Mouse (Mus musculus) liver, embryonic 11.5 days (tissue): ENCODE measurements around the gene Lmf1. TPM values are rescaled to one million over a fixed set of nuclear protein-coding genes. Genes with fewer than 3 reads are reported as not detected.

Experiments
- ATAC-seq: fragments of 200-750 bp; cut with Nextera tagmentation; replicated peaks from 2 replicates; pipeline ENCODE4 v1.8.0; 2017; ENCODE audit warnings: moderate number of reproducible peaks, mild to moderate bottlenecking, moderate TSS enrichment, moderate library complexity; ENCODE audit not compliant: low FRiP score
- DNase-seq: peaks from one replicate; pipeline ENCODE4 v3.0.0-alpha.2; 2017; ENCODE audit warnings: low spot score
- H3K27ac ChIP-seq: fragments of 300-500 bp; sonication (generic); 2 replicates; pipeline ENCODE4 v1.5.1; 2014; ENCODE audit warnings: mild to moderate bottlenecking, low read depth, low read length, control low read depth
- H3K27me3 ChIP-seq: fragments of 300-500 bp; sonication (generic); replicated peaks from 2 replicates; pipeline ENCODE4 v1.6.1; 2014; ENCODE audit warnings: low read length, mixed read lengths; ENCODE audit not compliant: control insufficient read depth, insufficient read depth
- H3K36me3 ChIP-seq: fragments of 300-500 bp; sonication (generic); 2 replicates; pipeline ENCODE4 v1.6.1; 2014; ENCODE audit warnings: mild to moderate bottlenecking, low read length, moderate library complexity, mixed read lengths; ENCODE audit not compliant: control insufficient read depth, insufficient read depth
- H3K4me1 ChIP-seq: fragments of 300-500 bp; sonication (generic); replicated peaks from 2 replicates; pipeline ENCODE4 v1.6.1; 2014; ENCODE audit warnings: low read length, mixed read lengths; ENCODE audit not compliant: control insufficient read depth, insufficient read depth
- H3K4me2 ChIP-seq: fragments of 300-500 bp; sonication (generic); 2 replicates; pipeline ENCODE4 v1.6.1; 2014; ENCODE audit warnings: mild to moderate bottlenecking, control low read depth, moderate library complexity
- H3K4me3 ChIP-seq: fragments of 300-500 bp; sonication (generic); 2 replicates; pipeline ENCODE4 v1.5.1; 2014; ENCODE audit warnings: low read depth, low read length, control low read depth
- H3K9ac ChIP-seq: fragments of 300-500 bp; sonication (generic); 2 replicates; pipeline ENCODE4 v1.6.1; 2014; ENCODE audit warnings: low read depth, low read length, control low read depth
- H3K9me3 ChIP-seq: fragments of 300-500 bp; sonication (generic); 2 replicates; pipeline ENCODE4 v1.6.1; 2016; ENCODE audit warnings: low read length, inconsistent platforms, mixed read lengths; ENCODE audit not compliant: control insufficient read depth
- WGBS: fragments of 180-500 bp; shearing (Covaris S2); extraction: QIAGEN DNeasy Blood & Tissue Kit; methylation state at CpG from one replicate; pipeline ENCODE4 v1.1.7; 2014; 5-methylcytosine and 5-hydroxymethylcytosine counted together
- polyA plus RNA-seq: library from polyadenylated mRNA; unstranded; fragments of >200 nt; fragmentation: Nextera tagmentation; extraction: Ambion mirVana; gene quantifications from 2 replicates; pipeline ENCODE4 v1.2.1, GENCODE M21; 2014

Lmf1 gene
- polyA plus RNA-seq, 1 experiment from 2014 or later: 29.1 TPM

DNA sequence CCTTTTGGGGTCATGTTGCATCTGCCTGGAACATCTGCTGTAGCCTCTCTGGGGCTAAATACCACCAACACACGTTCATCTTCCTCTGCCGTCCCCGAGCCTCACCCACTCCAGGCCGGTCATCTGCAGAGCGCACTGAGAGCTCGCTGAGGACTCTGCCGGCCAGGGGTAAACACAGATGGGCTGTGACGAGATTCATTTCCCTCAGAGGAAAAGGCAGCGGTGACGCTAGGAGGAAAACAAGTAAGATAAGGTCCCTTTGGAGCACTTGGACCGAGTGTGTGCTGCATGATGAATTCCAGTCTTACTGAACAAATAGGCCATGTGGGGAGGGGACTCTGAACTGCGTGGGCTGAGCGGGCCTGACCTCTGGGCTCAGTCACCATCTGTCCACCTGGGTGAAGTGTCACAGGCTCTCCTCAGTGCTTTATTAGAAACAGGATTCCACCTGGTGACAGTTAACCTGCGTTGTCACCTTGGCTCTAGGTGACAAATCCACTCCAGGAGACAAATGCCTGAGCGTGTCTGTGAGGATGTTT, 69.9 kb downstream of the Lmf1 start:
- H3K9ac ChIP-seq: no peak overlapping the region
- no peaks in the 10 kb centered on the region for H3K4me1 ChIP-seq
- DNase-seq: no peak
- H3K9me3 ChIP-seq: no peaks in the 10 kb centered on the region
- peaks cover 4% of the 10 kb centered on the region for H3K36me3 ChIP-seq
- no peak for ATAC-seq
- no peak overlapping the region for H3K27ac ChIP-seq
- H3K4me2 ChIP-seq: no peak overlapping the region
- no peaks in the 10 kb centered on the region for H3K27me3 ChIP-seq
- WGBS: 64% methylated on average over 15 of the region's 15 CpGs
- H3K4me3 ChIP-seq: no peak overlapping the region

DNA sequence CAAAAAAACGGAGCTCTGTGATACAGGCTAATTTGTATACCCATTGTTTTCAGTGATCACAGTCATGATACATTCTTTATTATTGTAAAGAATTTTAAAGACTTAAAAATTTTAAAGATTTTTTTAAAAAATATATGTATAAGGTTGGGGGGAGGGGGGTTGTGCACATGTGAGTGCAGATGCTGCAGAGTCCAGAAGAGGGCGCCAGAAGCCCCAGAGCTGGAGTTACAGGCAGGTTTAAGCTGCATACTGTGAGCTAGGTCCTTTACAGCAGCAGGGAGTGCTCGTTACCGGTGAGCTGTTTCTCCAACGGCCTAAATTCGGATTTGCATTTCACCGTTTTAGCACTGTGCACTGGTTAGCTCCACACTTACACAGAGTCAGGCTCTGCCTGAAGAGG, 71.8 kb downstream of the Lmf1 start:
- H3K27ac ChIP-seq: no peak overlapping the region
- H3K4me3 ChIP-seq: no peak overlapping the region
- H3K36me3 ChIP-seq: peaks cover 4% of the 10 kb centered on the region
- H3K9me3 ChIP-seq: no peaks in the 10 kb centered on the region
- DNase-seq (no peak), ATAC-seq (no peak)
- no peak overlapping the region for H3K9ac ChIP-seq
- 85% methylated on average over 7 of the region's 7 CpGs for whole genome bisulfite sequencing
- H3K4me1 ChIP-seq: no peaks in the 10 kb centered on the region
- H3K4me2 ChIP-seq: no peak overlapping the region
- H3K27me3 ChIP-seq: no peaks in the 10 kb centered on the region

DNA sequence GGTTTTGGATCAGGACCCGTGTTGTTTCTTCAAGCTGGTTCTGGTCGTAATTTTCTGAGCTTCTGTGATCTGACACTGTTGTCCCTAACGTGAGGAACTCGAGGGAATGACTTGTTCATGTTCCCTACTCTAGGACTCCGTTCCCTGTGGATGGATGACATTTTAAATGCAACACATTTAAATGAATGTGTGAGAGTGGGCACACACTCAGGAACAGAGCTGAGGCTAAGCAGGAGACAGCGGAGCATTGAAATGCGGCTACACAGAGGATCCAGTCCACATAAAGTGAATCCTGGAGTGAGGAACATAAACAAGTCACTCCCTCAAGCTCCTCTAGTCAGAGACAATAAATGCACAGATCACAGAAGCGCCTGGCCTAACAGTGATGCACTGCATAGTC, 73.4 kb downstream of the Lmf1 start:
- 77% methylated on average over 8 of the region's 8 CpGs for WGBS
- Histone ChIP-seq H3K9ac (no peak overlapping the region), H3K4me3 (no peak overlapping the region), H3K4me2 (no peak overlapping the region), H3K27me3 (no peaks in the 10 kb centered on the region), H3K4me1 (no peaks in the 10 kb centered on the region; the same call in 1 of the 2 replicates), H3K9me3 (no peaks in the 10 kb centered on the region), H3K36me3 (peaks cover 4% of the 10 kb centered on the region), H3K27ac (no peak overlapping the region)
- ATAC-seq (no peak), DNase-seq (no peak)

DNA sequence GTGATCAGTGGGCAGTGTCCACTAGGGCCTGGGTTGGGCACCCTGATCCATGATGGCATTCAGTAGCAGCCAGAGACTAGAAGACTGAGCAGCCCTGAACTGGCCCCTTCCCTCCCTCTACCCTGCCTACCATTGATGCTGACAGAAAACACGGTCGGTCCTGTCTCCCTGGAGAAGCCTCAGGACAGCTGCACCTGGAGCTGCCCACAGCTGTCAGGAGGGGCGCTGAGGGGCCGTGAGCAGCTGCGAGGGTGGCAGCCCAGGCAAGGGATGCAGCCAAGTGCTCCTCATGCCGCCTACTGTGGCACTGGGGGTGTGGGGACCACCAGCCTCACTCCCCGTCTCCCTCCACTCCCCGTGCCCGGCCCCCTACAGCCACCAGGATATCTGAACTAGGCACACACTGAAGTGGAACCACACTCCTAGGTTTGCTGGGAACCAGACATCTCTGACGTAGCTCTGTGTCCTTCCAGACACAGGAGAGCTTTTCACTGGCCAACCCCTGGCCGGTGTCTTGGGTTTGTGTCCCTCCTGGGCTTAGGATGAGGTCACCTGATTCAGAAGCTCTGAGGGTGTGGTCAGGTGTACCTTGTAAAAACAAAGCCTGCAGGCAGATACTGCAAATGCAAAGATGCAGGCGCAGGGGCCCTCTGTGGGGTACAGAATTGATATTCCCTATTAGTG, 77.4 kb downstream of the Lmf1 start:
- no peaks in the 10 kb centered on the region for H3K9me3 ChIP-seq
- no peaks in the 10 kb centered on the region; the same call in 1 of the 2 replicates for H3K36me3 ChIP-seq
- H3K4me1 ChIP-seq: no peaks in the 10 kb centered on the region; the same call in 1 of the 2 replicates
- WGBS: 75% methylated on average over 12 of the region's 12 CpGs
- no peak overlapping the region for H3K9ac ChIP-seq
- H3K4me3 ChIP-seq: no peak overlapping the region
- no peak for DNase-seq
- H3K27ac ChIP-seq: no peak overlapping the region
- H3K27me3 ChIP-seq: no peaks in the 10 kb centered on the region
- no peak overlapping the region for H3K4me2 ChIP-seq
- ATAC-seq: no peak

DNA sequence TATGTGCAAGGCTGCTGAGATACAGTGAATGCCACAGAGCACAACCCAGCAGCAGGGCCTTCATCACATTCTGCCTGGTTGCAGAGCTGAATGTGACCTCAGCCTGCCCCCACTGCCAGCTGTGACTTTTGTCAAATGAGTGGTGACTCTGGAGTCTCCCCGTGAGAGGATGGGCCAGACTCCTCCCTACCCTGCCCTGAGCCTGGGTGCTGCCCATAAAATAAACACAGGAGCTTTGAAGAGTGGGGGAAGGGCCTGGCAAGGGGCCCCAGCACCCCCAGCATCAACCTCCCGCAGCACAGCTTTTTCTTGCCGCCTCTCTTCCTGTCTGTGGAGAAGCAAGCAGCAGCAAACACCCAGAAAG, 77.9 kb downstream of the Lmf1 start:
- no peaks in the 10 kb centered on the region for H3K27me3 ChIP-seq
- ATAC-seq (no peak), DNase-seq (no peak)
- no peak overlapping the region for H3K27ac ChIP-seq
- no peaks in the 10 kb centered on the region; the same call in 1 of the 2 replicates for H3K36me3 ChIP-seq
- no peak overlapping the region for H3K4me3 ChIP-seq
- H3K9ac ChIP-seq: no peak overlapping the region
- WGBS: 39% methylated on average over 3 of the region's 3 CpGs
- H3K9me3 ChIP-seq: no peaks in the 10 kb centered on the region
- no peak overlapping the region for H3K4me2 ChIP-seq
- no peaks in the 10 kb centered on the region; the same call in 1 of the 2 replicates for H3K4me1 ChIP-seq

DNA sequence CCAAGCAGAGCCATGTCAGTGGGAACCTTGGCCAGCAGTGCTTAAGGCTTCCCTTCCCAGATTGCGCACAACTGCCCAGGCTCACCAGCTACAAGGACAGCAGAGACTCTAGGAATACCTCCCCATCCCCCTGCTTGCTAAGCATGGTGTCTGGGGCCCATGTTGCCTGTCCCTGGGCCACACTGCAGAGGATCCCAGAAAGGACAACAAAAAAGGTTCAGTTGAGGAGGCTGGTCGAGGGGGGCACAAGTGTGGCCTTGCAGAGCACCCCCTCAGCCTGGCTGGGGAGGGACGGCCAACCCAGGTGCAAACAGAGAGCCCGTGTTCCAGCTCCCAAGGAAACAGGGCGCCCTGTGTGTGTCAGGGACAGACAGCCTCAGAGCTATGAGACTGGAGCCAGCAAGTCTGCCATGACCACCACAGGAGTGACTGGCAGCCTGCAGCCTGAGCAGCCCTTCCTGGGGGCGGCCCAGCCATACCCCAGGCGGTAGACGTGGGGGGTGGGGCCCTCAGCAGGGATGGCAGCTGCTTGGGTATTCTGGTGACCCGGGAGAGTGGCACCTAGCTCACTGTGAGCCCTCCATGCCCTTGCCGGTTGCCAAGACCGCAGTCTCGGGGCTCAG, 84.4 kb downstream of the Lmf1 start:
- H3K4me1 ChIP-seq: no peaks in the 10 kb centered on the region
- no peak overlapping the region for H3K27ac ChIP-seq
- no peak for ATAC-seq
- H3K36me3 ChIP-seq: no peaks in the 10 kb centered on the region
- DNase-seq: no peak
- no peak overlapping the region for H3K9ac ChIP-seq
- H3K4me2 ChIP-seq: no peak overlapping the region
- H3K27me3 ChIP-seq: no peaks in the 10 kb centered on the region
- H3K4me3 ChIP-seq: no peak overlapping the region
- 37% methylated on average over 12 of the region's 12 CpGs for WGBS
- no peaks in the 10 kb centered on the region for H3K9me3 ChIP-seq

DNA sequence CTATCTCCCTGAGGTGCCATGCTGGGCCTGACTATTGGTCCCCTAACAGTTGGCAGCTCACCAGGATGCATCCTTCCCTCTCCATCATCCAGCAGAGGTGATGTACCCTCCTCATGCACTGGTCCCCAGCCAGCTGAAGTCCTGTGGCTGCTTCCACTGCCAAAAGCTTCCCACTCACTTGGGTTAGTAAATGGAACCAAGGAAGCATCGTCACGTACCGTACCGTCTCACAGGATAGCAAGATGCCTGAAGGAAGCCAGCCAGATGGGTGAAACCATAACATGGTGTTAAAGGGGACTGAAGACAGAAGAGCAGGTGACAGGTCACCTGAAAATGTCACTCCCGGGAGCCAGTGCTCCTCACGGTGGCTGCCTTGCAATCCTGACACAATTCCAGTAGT, 86.6 kb downstream of the Lmf1 start:
- no peak overlapping the region for H3K27ac ChIP-seq
- no peak for ATAC-seq
- H3K36me3 ChIP-seq: no peaks in the 10 kb centered on the region
- H3K9me3 ChIP-seq: no peaks in the 10 kb centered on the region
- H3K9ac ChIP-seq: no peak overlapping the region
- no peaks in the 10 kb centered on the region for H3K4me1 ChIP-seq
- DNase-seq: no peak
- H3K27me3 ChIP-seq: no peaks in the 10 kb centered on the region
- WGBS: 91% methylated on average over 6 of the region's 6 CpGs
- H3K4me2 ChIP-seq: no peak overlapping the region
- no peak overlapping the region for H3K4me3 ChIP-seq

DNA sequence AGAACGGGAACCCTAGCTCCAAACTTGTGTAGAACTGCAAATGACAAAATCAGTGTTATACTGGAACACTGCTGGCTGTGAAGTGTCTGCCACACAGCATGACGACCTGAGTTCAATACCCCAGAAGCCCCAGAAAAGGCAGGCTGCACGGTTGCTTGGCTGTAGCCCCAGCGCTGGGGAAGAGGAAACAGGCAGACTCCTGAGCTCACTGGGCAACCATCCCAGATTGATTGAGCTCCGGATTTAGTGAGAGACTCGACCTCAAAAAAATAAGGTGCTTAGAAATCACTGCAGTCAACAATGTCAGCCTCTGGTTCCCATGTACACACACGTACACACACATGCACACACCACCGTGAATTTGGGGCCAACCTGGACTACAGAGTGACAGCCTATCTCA, 87.0 kb downstream of the Lmf1 start:
- Histone ChIP-seq H3K27me3 (no peaks in the 10 kb centered on the region), H3K9ac (no peak overlapping the region), H3K4me2 (no peak overlapping the region), H3K9me3 (no peaks in the 10 kb centered on the region), H3K36me3 (no peaks in the 10 kb centered on the region), H3K4me1 (no peaks in the 10 kb centered on the region), H3K27ac (no peak overlapping the region), H3K4me3 (no peak overlapping the region)
- no peak for ATAC-seq
- no peak for DNase-seq
- 69% methylated on average over 8 of the region's 8 CpGs for WGBS
